14 mouse cellular contexts compared by ENCODE assay signal in genomic region chr1:88539823-88540222, GRCm38 (mm10). TPM values are rescaled to one million over a fixed set of nuclear protein-coding genes. Genes with fewer than 3 reads are reported as not detected.
DNase-seq lines count a peak whose midpoint lies in the region; ATAC-seq lines count a peak whose summit lies in the region.
"Had no signal": no experiment of that assay in that cellular context is flagged by ENCODE, and none has a peak within 500 bp of the region (broad histone marks: within the 10 kb centered on the region; RNA-seq: fewer than 3 reads in every experiment).

No protein-coding gene starts in this region.

- no peak for ATAC-seq in hindbrain, embryonic 13.5 days (ENCODE audit: low FRiP score)
- no peak for ATAC-seq in hindbrain, embryonic 12.5 days (ENCODE audit: low FRiP score)
- ATAC-seq in midbrain, embryonic 15.5 days (replicated peaks), result no peak
- no peak for ATAC-seq in midbrain, embryonic 11.5 days (ENCODE audit: low FRiP score)
- ATAC-seq in heart, embryonic 16.5 days (replicated peaks; ENCODE audit: extremely low read depth, insufficient read depth, low FRiP score), result peak; percentile 32; the same call in 1 of the 2 replicates

- H3K9me3 ChIP-seq in hindbrain, embryonic 13.5 days, result no peaks in the 10 kb centered on the region
- no peaks in the 10 kb centered on the region for H3K9me3 ChIP-seq in hindbrain, embryonic 12.5 days (replicated peaks)
- H3K9me3 ChIP-seq in midbrain, embryonic 15.5 days, result no peaks in the 10 kb centered on the region
- H3K9me3 ChIP-seq in midbrain, embryonic 11.5 days (ENCODE audit: control insufficient read depth, low read length), result no peaks in the 10 kb centered on the region
- no peaks in the 10 kb centered on the region for H3K9me3 ChIP-seq in heart, embryonic 16.5 days (replicated peaks; ENCODE audit: control insufficient read depth, low read length)
- H3K9me3 ChIP-seq: embryonic facial prominence, embryonic 12.5 days; kidney, embryonic 15.5 days had no signal

- no peak overlapping the region for H3K4me2 ChIP-seq in hindbrain, embryonic 13.5 days
- H3K4me2 ChIP-seq in hindbrain, embryonic 12.5 days (replicated peaks), result no peak overlapping the region
- H3K4me2 ChIP-seq in midbrain, embryonic 15.5 days, result no peak overlapping the region
- no peak overlapping the region for H3K4me2 ChIP-seq in midbrain, embryonic 11.5 days
- H3K4me2 ChIP-seq in heart, embryonic 16.5 days (ENCODE audit: low read depth, low read length), result no peak overlapping the region
- H3K4me2 ChIP-seq: embryonic facial prominence, embryonic 12.5 days; kidney, embryonic 15.5 days; liver, embryonic 11.5 days had no signal

- no peak for DNase-seq in midbrain, embryonic 11.5 days (ENCODE audit: low spot score, missing footprints)
- peak; percentile 16 for DNase-seq in right cerebral cortex, postnatal 4 days
- no peak for DNase-seq in adrenal gland, adult 8-10 months
- DNase-seq: cerebellum, adult 11 months; gastrocnemius, postnatal 36 days; thymus, postnatal 36 days had no signal

- H3K9ac ChIP-seq in hindbrain, embryonic 13.5 days, result no peak overlapping the region
- H3K9ac ChIP-seq in hindbrain, embryonic 12.5 days, result no peak overlapping the region
- H3K9ac ChIP-seq in midbrain, embryonic 15.5 days, result no peak overlapping the region
- no peak overlapping the region for H3K9ac ChIP-seq in midbrain, embryonic 11.5 days (ENCODE audit: low read length)
- no peak overlapping the region for H3K9ac ChIP-seq in heart, embryonic 16.5 days (ENCODE audit: low read length)
- H3K9ac ChIP-seq: embryonic facial prominence, embryonic 12.5 days; kidney, embryonic 15.5 days had no signal

- no peaks in the 10 kb centered on the region for H3K36me3 ChIP-seq in hindbrain, embryonic 13.5 days
- no peaks in the 10 kb centered on the region for H3K36me3 ChIP-seq in hindbrain, embryonic 12.5 days
- H3K36me3 ChIP-seq in midbrain, embryonic 15.5 days (replicated peaks), result no peaks in the 10 kb centered on the region
- no peaks in the 10 kb centered on the region for H3K36me3 ChIP-seq in midbrain, embryonic 11.5 days (ENCODE audit: control insufficient read depth, insufficient read depth, low read length)
- no peaks in the 10 kb centered on the region for H3K36me3 ChIP-seq in heart, embryonic 16.5 days (ENCODE audit: control insufficient read depth, insufficient read depth)
- H3K36me3 ChIP-seq: embryonic facial prominence, embryonic 12.5 days; kidney, embryonic 15.5 days had no signal

- 0 out of 2 replicates have a peak, but pooled peaks cover 2% of the 10 kb centered on the region for H3K27me3 ChIP-seq in hindbrain, embryonic 13.5 days
- H3K27me3 ChIP-seq in hindbrain, embryonic 12.5 days, result 0 out of 2 replicates have a peak, but pooled peaks cover 2% of the 10 kb centered on the region
- no peaks in the 10 kb centered on the region for H3K27me3 ChIP-seq in midbrain, embryonic 15.5 days (replicated peaks)
- no peaks in the 10 kb centered on the region for H3K27me3 ChIP-seq in midbrain, embryonic 11.5 days (ENCODE audit: control insufficient read depth, insufficient read depth, low read length)
- no peaks in the 10 kb centered on the region for H3K27me3 ChIP-seq in heart, embryonic 16.5 days (ENCODE audit: control insufficient read depth, insufficient read depth, low read length)
- H3K27me3 ChIP-seq: embryonic facial prominence, embryonic 12.5 days; kidney, embryonic 15.5 days had no signal

- WGBS in hindbrain, embryonic 13.5 days, result 54% methylated on average over 3 of the region's 3 CpGs
- WGBS in hindbrain, embryonic 12.5 days, result 63% methylated on average over 3 of the region's 3 CpGs
- 44% methylated on average over 3 of the region's 3 CpGs for WGBS in midbrain, embryonic 15.5 days
- WGBS in midbrain, embryonic 11.5 days, result 84% methylated on average over 3 of the region's 3 CpGs
- 46% methylated on average over 3 of the region's 3 CpGs for WGBS in heart, embryonic 16.5 days

- H3K4me3 ChIP-seq in hindbrain, embryonic 13.5 days, result no peak overlapping the region
- no peak overlapping the region for H3K4me3 ChIP-seq in hindbrain, embryonic 12.5 days
- no peak overlapping the region for H3K4me3 ChIP-seq in midbrain, embryonic 15.5 days
- no peak overlapping the region for H3K4me3 ChIP-seq in midbrain, embryonic 11.5 days (ENCODE audit: low read depth, low read length)
- no peak overlapping the region for H3K4me3 ChIP-seq in heart, embryonic 16.5 days (ENCODE audit: low read length)
- H3K4me3 ChIP-seq: embryonic facial prominence, embryonic 12.5 days; kidney, embryonic 15.5 days had no signal

- H3K4me1 ChIP-seq in hindbrain, embryonic 13.5 days (replicated peaks), result 0 out of 2 replicates have a peak, but pooled peaks cover 6% of the 10 kb centered on the region
- no peaks in the 10 kb centered on the region for H3K4me1 ChIP-seq in hindbrain, embryonic 12.5 days
- peaks cover 3% of the 10 kb centered on the region for H3K4me1 ChIP-seq in midbrain, embryonic 15.5 days
- no peaks in the 10 kb centered on the region for H3K4me1 ChIP-seq in midbrain, embryonic 11.5 days (ENCODE audit: control insufficient read depth, insufficient read depth, low read length)
- H3K4me1 ChIP-seq in heart, embryonic 16.5 days (ENCODE audit: control insufficient read depth, insufficient read depth, low read length), result no peaks in the 10 kb centered on the region
- H3K4me1 ChIP-seq: embryonic facial prominence, embryonic 12.5 days; kidney, embryonic 15.5 days had no signal

- peak overlapping the region; percentile 61 for H3K27ac ChIP-seq in hindbrain, embryonic 13.5 days
- H3K27ac ChIP-seq in hindbrain, embryonic 12.5 days, result no peak overlapping the region
- H3K27ac ChIP-seq in midbrain, embryonic 15.5 days, result 0 out of 2 replicates have a peak overlapping the region, but pooled peaks have one; percentile 15
- no peak overlapping the region for H3K27ac ChIP-seq in midbrain, embryonic 11.5 days (ENCODE audit: low read depth, low read length)
- no peak overlapping the region for H3K27ac ChIP-seq in heart, embryonic 16.5 days (ENCODE audit: low read length)
- H3K27ac ChIP-seq: embryonic facial prominence, embryonic 12.5 days; kidney, embryonic 15.5 days had no signal

RNA-seq across cellular contexts. Expression of gene Glrp1, which starts 30.0 kb away (rescaled TPM):
- not detected in 2 replicates for polyA plus RNA-seq in hindbrain, embryonic 13.5 days (2015; fragmentation: Nextera tagmentation; extraction: Ambion mirVana)
- polyA plus RNA-seq in hindbrain, embryonic 12.5 days (2016; fragmentation: Nextera tagmentation; extraction: Ambion mirVana), result not detected in 2 replicates
- polyA plus RNA-seq in midbrain, embryonic 15.5 days (2015; fragmentation: Nextera tagmentation; extraction: Ambion mirVana), result not detected in 2 replicates
- polyA plus RNA-seq in midbrain, embryonic 11.5 days (2014; fragmentation: Nextera tagmentation; extraction: Ambion mirVana), result not detected in 2 replicates
- polyA plus RNA-seq in heart, embryonic 16.5 days (2015; fragmentation: Nextera tagmentation; extraction: Ambion mirVana), result 0.09 and 0.24 TPM in 2 replicates
- total RNA-seq in adrenal gland, adult 8-10 months (2022), result not detected
- total RNA-seq: gastrocnemius, postnatal 36 days had no signal
- polyA plus RNA-seq: embryonic facial prominence, embryonic 12.5 days; kidney, embryonic 15.5 days; spleen, adult 2 months had no signal

Comparison
In these comparisons a context has a peak if more than half of its experiments do, and no peak if none do; other contexts are left out.
1. H3K27ac ChIP-seq: peak in hindbrain, embryonic 13.5 days (single experiment) and midbrain, embryonic 15.5 days (single experiment); none in hindbrain, embryonic 12.5 days (single experiment), midbrain, embryonic 11.5 days (single experiment) and heart, embryonic 16.5 days (single experiment).